Mouse (Mus musculus): ENCODE data around the gene Cep170. TPM values are rescaled to one million over a fixed set of nuclear protein-coding genes. Genes with fewer than 3 reads are reported as not detected.

Cep170 gene
- polyA plus RNA-seq, 1 experiment from 2014 or later: 31.0 TPM

- Histone ChIP-seq H3K4me3 (no peak overlapping the region), H3K9me3 (replicated peaks) (no peaks in the 10 kb centered on the region), H3K4me1 (no peaks in the 10 kb centered on the region), H3K27ac (no peak overlapping the region), H3K27me3 (ENCODE audit: low read depth, poor library complexity, severe bottlenecking) (no peaks in the 10 kb centered on the region), H3K36me3 (peaks cover 71% of the 10 kb centered on the region)
- WGBS: 91% methylated on average over 4 of the region's 4 CpGs
- no peak for DNase-seq (ENCODE audit: low spot score)
Observed at GRCm38 (mm10) chr1:176774533-176774932, 39.3 kb downstream of the Cep170 start.

GRCm38 (mm10) chr1:176762295-176762694 is 51.6 kb downstream of the Cep170 start:
- 94% methylated on average over 2 of the region's 2 CpGs for WGBS

GRCm38 (mm10) chr1:176760673-176761072 is 53.2 kb downstream of the Cep170 start:
- peaks cover 61% of the 10 kb centered on the region for H3K36me3 ChIP-seq
- DNase-seq (ENCODE audit: low spot score): no peak
- H3K4me1 ChIP-seq: no peaks in the 10 kb centered on the region
- whole genome bisulfite sequencing: 90% methylated on average over 1 of the region's 1 CpGs
- no peaks in the 10 kb centered on the region for H3K9me3 ChIP-seq (replicated peaks)
- no peak overlapping the region for H3K4me3 ChIP-seq
- no peak overlapping the region for H3K27ac ChIP-seq
- H3K27me3 ChIP-seq (ENCODE audit: low read depth, poor library complexity, severe bottlenecking): no peaks in the 10 kb centered on the region

More at GRCm38 (mm10) chr1:176762295-176762694, 51.6 kb downstream of the Cep170 start:
- Histone ChIP-seq H3K4me1 (no peaks in the 10 kb centered on the region), H3K9me3 (replicated peaks) (no peaks in the 10 kb centered on the region), H3K36me3 (peaks cover 49% of the 10 kb centered on the region), H3K4me3 (no peak overlapping the region), H3K27ac (no peak overlapping the region), H3K27me3 (ENCODE audit: low read depth, poor library complexity, severe bottlenecking) (no peaks in the 10 kb centered on the region)
- DNase-seq (ENCODE audit: low spot score): no peak

- no peak for DNase-seq (ENCODE audit: low spot score)
- H3K4me1 ChIP-seq: no peaks in the 10 kb centered on the region
- 95% methylated on average over 9 of the region's 9 CpGs for WGBS
- H3K9me3 ChIP-seq (replicated peaks): no peaks in the 10 kb centered on the region
- no peak overlapping the region for H3K4me3 ChIP-seq
- H3K27me3 ChIP-seq (ENCODE audit: low read depth, poor library complexity, severe bottlenecking): no peaks in the 10 kb centered on the region
- peaks cover 62% of the 10 kb centered on the region for H3K36me3 ChIP-seq
- no peak overlapping the region for H3K27ac ChIP-seq
Observed at GRCm38 (mm10) chr1:176755586-176755985, 58.3 kb downstream of the Cep170 start.

GRCm38 (mm10) chr1:176753861-176754718 is 59.8 kb downstream of the Cep170 start:
- 85% methylated on average over 14 of the region's 14 CpGs for WGBS
- Histone ChIP-seq H3K4me1 (no peaks in the 10 kb centered on the region), H3K27ac (no peak overlapping the region), H3K36me3 (peaks cover 58% of the 10 kb centered on the region), H3K27me3 (ENCODE audit: low read depth, poor library complexity, severe bottlenecking) (no peaks in the 10 kb centered on the region), H3K4me3 (no peak overlapping the region), H3K9me3 (replicated peaks) (no peaks in the 10 kb centered on the region)
- no peak for DNase-seq (ENCODE audit: low spot score)

- Histone ChIP-seq H3K27me3 (ENCODE audit: low read depth, poor library complexity, severe bottlenecking) (no peaks in the 10 kb centered on the region), H3K27ac (no peak overlapping the region), H3K4me3 (no peak overlapping the region), H3K4me1 (no peaks in the 10 kb centered on the region), H3K36me3 (peaks cover 40% of the 10 kb centered on the region), H3K9me3 (replicated peaks) (no peaks in the 10 kb centered on the region)
- WGBS: 96% methylated on average over 7 of the region's 7 CpGs
- DNase-seq (ENCODE audit: low spot score): no peak
Observed at GRCm38 (mm10) chr1:176749708-176750107, 64.2 kb downstream of the Cep170 start.

- Histone ChIP-seq H3K27ac (no peak overlapping the region), H3K9me3 (replicated peaks) (no peaks in the 10 kb centered on the region), H3K27me3 (ENCODE audit: low read depth, poor library complexity, severe bottlenecking) (no peaks in the 10 kb centered on the region), H3K4me3 (no peak overlapping the region), H3K4me1 (no peaks in the 10 kb centered on the region), H3K36me3 (peaks cover 66% of the 10 kb centered on the region)
- DNase-seq (ENCODE audit: low spot score): no peak
- 93% methylated on average over 2 of the region's 2 CpGs for WGBS
Observed at GRCm38 (mm10) chr1:176732834-176733233, 81.0 kb downstream of the Cep170 start.

- Histone ChIP-seq H3K4me3 (no peak overlapping the region), H3K27ac (no peak overlapping the region), H3K9me3 (replicated peaks) (no peaks in the 10 kb centered on the region), H3K36me3 (peaks cover 48% of the 10 kb centered on the region), H3K27me3 (ENCODE audit: low read depth, poor library complexity, severe bottlenecking) (no peaks in the 10 kb centered on the region), H3K4me1 (no peaks in the 10 kb centered on the region)
- WGBS: 96% methylated on average over 2 of the region's 2 CpGs
- no peak for DNase-seq (ENCODE audit: low spot score)
Observed at GRCm38 (mm10) chr1:176730528-176730927, 83.3 kb downstream of the Cep170 start.

GRCm38 (mm10) chr1:176727372-176727771 is 86.5 kb downstream of the Cep170 start:
- no peak overlapping the region for H3K27ac ChIP-seq
- H3K36me3 ChIP-seq: peaks cover 24% of the 10 kb centered on the region
- 93% methylated on average over 2 of the region's 2 CpGs for WGBS
- no peaks in the 10 kb centered on the region for H3K27me3 ChIP-seq (ENCODE audit: low read depth, poor library complexity, severe bottlenecking)
- H3K9me3 ChIP-seq (replicated peaks): no peaks in the 10 kb centered on the region
- no peaks in the 10 kb centered on the region for H3K4me1 ChIP-seq
- no peak overlapping the region for H3K4me3 ChIP-seq
- no peak for DNase-seq (ENCODE audit: low spot score)

GRCm38 (mm10) chr1:176724771-176725170 is 89.1 kb downstream of the Cep170 start:
- no peaks in the 10 kb centered on the region for H3K9me3 ChIP-seq (replicated peaks)
- H3K4me3 ChIP-seq: no peak overlapping the region
- WGBS: 93% methylated on average over 20 of the region's 20 CpGs
- DNase-seq (ENCODE audit: low spot score): no peak
- no peaks in the 10 kb centered on the region for H3K4me1 ChIP-seq
- no peak overlapping the region for H3K27ac ChIP-seq
- no peaks in the 10 kb centered on the region for H3K27me3 ChIP-seq (ENCODE audit: low read depth, poor library complexity, severe bottlenecking)
- 0 out of 2 replicates have a peak, but pooled peaks cover 2% of the 10 kb centered on the region for H3K36me3 ChIP-seq

GRCm38 (mm10) chr1:176723858-176724713 is 89.8 kb downstream of the Cep170 start:
- no peak overlapping the region for H3K27ac ChIP-seq
- no peaks in the 10 kb centered on the region for H3K4me1 ChIP-seq
- 0 out of 2 replicates have a peak, but pooled peaks cover 1% of the 10 kb centered on the region for H3K36me3 ChIP-seq
- WGBS: 81% methylated on average over 8 of the region's 8 CpGs
- no peak for DNase-seq (ENCODE audit: low spot score)
- no peak overlapping the region for H3K4me3 ChIP-seq
- no peaks in the 10 kb centered on the region for H3K27me3 ChIP-seq (ENCODE audit: low read depth, poor library complexity, severe bottlenecking)
- H3K9me3 ChIP-seq (replicated peaks): no peaks in the 10 kb centered on the region

- no peaks in the 10 kb centered on the region for H3K4me1 ChIP-seq
- 36% methylated on average over 2 of the region's 2 CpGs for WGBS
Observed at GRCm38 (mm10) chr1:176712436-176712835, 101.4 kb downstream of the Cep170 start.

GRCm38 (mm10) chr1:176700226-176700625 is 113.6 kb downstream of the Cep170 start:
- 91% methylated on average over 1 of the region's 1 CpGs for WGBS
- DNase-seq (ENCODE audit: low spot score): no peak
- no peak overlapping the region for H3K4me3 ChIP-seq
- H3K27me3 ChIP-seq (ENCODE audit: low read depth, poor library complexity, severe bottlenecking): no peaks in the 10 kb centered on the region
- H3K9me3 ChIP-seq (replicated peaks): no peaks in the 10 kb centered on the region
- H3K36me3 ChIP-seq: no peaks in the 10 kb centered on the region
- no peaks in the 10 kb centered on the region for H3K4me1 ChIP-seq
- H3K27ac ChIP-seq: no peak overlapping the region

More at GRCm38 (mm10) chr1:176712436-176712835, 101.4 kb downstream of the Cep170 start:
- Histone ChIP-seq H3K27me3 (ENCODE audit: low read depth, poor library complexity, severe bottlenecking) (no peaks in the 10 kb centered on the region), H3K4me3 (no peak overlapping the region), H3K9me3 (replicated peaks) (no peaks in the 10 kb centered on the region), H3K36me3 (no peaks in the 10 kb centered on the region), H3K27ac (no peak overlapping the region)
- no peak for DNase-seq (ENCODE audit: low spot score)
